Mouse (Mus musculus): ENCODE measurements around the gene Ctbp1. TPM values are rescaled to one million over a fixed set of nuclear protein-coding genes. Genes with fewer than 3 reads are reported as not detected.

Gene Ctbp1
- polyA plus RNA-seq, 1 experiment from 2014 or later, result 238 TPM

GRCm38 (mm10) chr5:33244377-33244920 is 30.3 kb downstream of the Ctbp1 start:
- Histone ChIP-seq H3K9me3 (ENCODE audit: control insufficient read depth, low read length) (no peaks in the 10 kb centered on the region), H3K4me3 (ENCODE audit: control insufficient read depth in 1 of 2, insufficient read depth in 1 of 2, low read depth in 1 of 2, low read length in 2 of 2) (no peak overlapping the region), H3K4me1 (ENCODE audit: control insufficient read depth in 2 of 2, insufficient read depth in 2 of 2, low read length in 2 of 2) (peaks cover 12 to 15% of the 10 kb centered on the region in 2 experiments), H3K36me3 (ENCODE audit: control insufficient read depth, insufficient read depth, low read length) (peaks cover 51% of the 10 kb centered on the region), H3K27me3 (ENCODE audit: control insufficient read depth, insufficient read depth, low read length) (no peaks in the 10 kb centered on the region), H3K4me2 (ENCODE audit: low read length) (no peak overlapping the region), H3K9ac (ENCODE audit: low read length) (no peak overlapping the region), H3K27ac (replicated peaks in 1 of 2; ENCODE audit: control insufficient read depth in 1 of 2, insufficient read depth in 1 of 2, low read depth in 2 of 2, low read length in 2 of 2) (no peak overlapping the region)
- 52% methylated on average over 5 of the region's 5 CpGs for WGBS
- ATAC-seq (ENCODE audit: insufficient number of reproducible peaks, insufficient read depth, low FRiP score, low read depth), result no peak

DNA sequence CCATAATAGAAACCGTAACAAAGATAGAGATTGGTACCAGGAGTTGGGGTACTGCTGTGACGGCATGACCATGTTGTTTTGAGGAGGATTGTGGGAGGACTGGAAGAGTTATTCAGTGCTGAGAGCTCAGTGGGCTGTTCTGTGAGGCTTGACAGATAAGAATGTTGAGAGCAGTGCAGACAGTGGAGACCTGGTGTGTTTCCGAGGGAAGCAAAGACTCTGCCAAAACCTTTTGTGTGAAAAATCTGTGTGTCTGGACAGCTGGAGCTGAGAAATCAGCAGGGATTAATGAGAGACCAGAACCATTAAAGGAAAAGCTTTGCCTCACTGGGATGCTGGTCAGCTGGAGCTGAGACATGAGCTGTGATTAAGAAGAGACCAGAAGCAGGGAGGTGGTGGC is 34.9 kb downstream of the Ctbp1 start:
- no peak for ATAC-seq (ENCODE audit: insufficient number of reproducible peaks, insufficient read depth, low FRiP score, low read depth)
- Histone ChIP-seq H3K4me3 (ENCODE audit: control insufficient read depth in 1 of 2, insufficient read depth in 1 of 2, low read depth in 1 of 2, low read length in 2 of 2) (no peak overlapping the region), H3K9ac (ENCODE audit: low read length) (no peak overlapping the region; the same call in 1 of the 2 replicates), H3K36me3 (ENCODE audit: control insufficient read depth, insufficient read depth, low read length) (peaks cover 10% of the 10 kb centered on the region; the same call in 1 of the 2 replicates), H3K9me3 (ENCODE audit: control insufficient read depth, low read length) (no peaks in the 10 kb centered on the region), H3K27me3 (ENCODE audit: control insufficient read depth, insufficient read depth, low read length) (no peaks in the 10 kb centered on the region), H3K4me2 (ENCODE audit: low read length) (no peak overlapping the region), H3K4me1 (ENCODE audit: control insufficient read depth in 2 of 2, insufficient read depth in 2 of 2, low read length in 2 of 2) (peaks cover 23 to 42% of the 10 kb centered on the region in 2 experiments), H3K27ac (replicated peaks in 1 of 2; ENCODE audit: control insufficient read depth in 1 of 2, insufficient read depth in 1 of 2, low read depth in 2 of 2, low read length in 2 of 2) (peak overlapping the region; percentile 49 to 59)
- WGBS, result 28% methylated on average over 3 of the region's 3 CpGs

DNA sequence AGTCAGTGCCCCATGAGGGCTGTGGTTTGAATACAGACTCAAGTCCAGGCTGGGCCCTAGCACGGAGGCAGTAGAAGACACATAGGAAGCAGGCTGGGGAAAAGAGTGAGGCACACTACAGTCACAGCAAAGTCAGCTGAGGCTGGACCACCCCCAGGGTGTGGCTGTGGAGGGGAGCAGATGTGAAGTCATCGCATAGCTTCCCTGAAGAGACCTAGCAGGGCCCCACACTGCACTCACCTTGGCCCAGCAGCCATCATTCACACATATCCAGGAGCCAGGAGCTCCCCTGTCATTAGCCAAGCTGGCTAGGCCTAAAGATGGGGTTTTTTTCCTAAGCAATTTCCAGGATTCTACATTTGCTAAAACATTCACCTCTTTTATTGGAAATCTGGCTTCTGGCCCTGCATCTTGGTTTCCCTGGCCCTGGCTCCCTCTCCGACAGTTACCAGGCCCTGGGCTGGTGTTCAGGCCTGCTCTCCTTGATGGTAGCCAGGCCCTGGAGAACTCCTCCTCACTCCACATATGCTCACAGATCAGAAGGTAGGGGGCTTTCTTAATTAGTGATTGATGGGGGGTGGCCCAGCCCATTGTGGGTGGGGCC is 35.6 kb downstream of the Ctbp1 start:
- H3K9ac ChIP-seq (ENCODE audit: low read length), result 0 out of 2 replicates have a peak overlapping the region, but pooled peaks have one; percentile 12
- 67% methylated on average over 3 of the region's 3 CpGs for WGBS
- H3K4me3 ChIP-seq (ENCODE audit: control insufficient read depth in 1 of 2, insufficient read depth in 1 of 2, low read depth in 1 of 2, low read length in 2 of 2), result no peak overlapping the region
- peak overlapping the region; percentile 28 to 59; a peak in 2 of 4 replicates for H3K27ac ChIP-seq (replicated peaks in 1 of 2; ENCODE audit: control insufficient read depth in 1 of 2, insufficient read depth in 1 of 2, low read depth in 2 of 2, low read length in 2 of 2)
- no peak for ATAC-seq (ENCODE audit: insufficient number of reproducible peaks, insufficient read depth, low FRiP score, low read depth)
- H3K36me3 ChIP-seq (ENCODE audit: control insufficient read depth, insufficient read depth, low read length), result peaks cover 8% of the 10 kb centered on the region; the same call in 1 of the 2 replicates
- no peaks in the 10 kb centered on the region for H3K9me3 ChIP-seq (ENCODE audit: control insufficient read depth, low read length)
- H3K4me2 ChIP-seq (ENCODE audit: low read length), result no peak overlapping the region
- H3K4me1 ChIP-seq (ENCODE audit: control insufficient read depth in 2 of 2, insufficient read depth in 2 of 2, low read length in 2 of 2), result peaks cover 30 to 48% of the 10 kb centered on the region in 2 experiments
- H3K27me3 ChIP-seq (ENCODE audit: control insufficient read depth, insufficient read depth, low read length), result no peaks in the 10 kb centered on the region

DNA sequence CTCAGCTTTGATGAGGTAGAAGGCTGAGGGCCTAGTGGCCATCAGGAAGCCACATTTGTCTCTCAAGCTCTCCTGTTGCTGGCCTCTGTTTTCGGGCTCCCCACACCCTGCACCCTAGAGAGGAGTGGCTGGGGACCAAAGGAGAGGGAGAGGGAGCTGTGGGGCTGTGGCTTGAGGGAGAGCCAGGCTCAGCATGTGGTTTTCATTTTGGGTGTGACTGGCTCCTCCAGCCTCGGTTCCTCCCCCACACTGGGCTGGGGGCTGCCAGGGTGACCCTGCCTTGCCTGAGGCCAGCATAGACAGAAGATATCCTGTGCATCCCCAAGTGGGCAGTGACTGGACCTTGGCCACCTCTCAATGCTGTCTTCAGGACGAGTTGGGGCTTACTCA is 36.5 kb downstream of the Ctbp1 start:
- no peak overlapping the region for H3K27ac ChIP-seq (replicated peaks in 1 of 2; ENCODE audit: control insufficient read depth in 1 of 2, insufficient read depth in 1 of 2, low read depth in 2 of 2, low read length in 2 of 2)
- no peak overlapping the region for H3K4me3 ChIP-seq (ENCODE audit: control insufficient read depth in 1 of 2, insufficient read depth in 1 of 2, low read depth in 1 of 2, low read length in 2 of 2)
- WGBS, result 72% methylated on average over 3 of the region's 3 CpGs
- no peaks in the 10 kb centered on the region for H3K9me3 ChIP-seq (ENCODE audit: control insufficient read depth, low read length)
- peaks cover 39 to 58% of the 10 kb centered on the region in 2 experiments for H3K4me1 ChIP-seq (ENCODE audit: control insufficient read depth in 2 of 2, insufficient read depth in 2 of 2, low read length in 2 of 2)
- peaks cover 7% of the 10 kb centered on the region; the same call in 1 of the 2 replicates for H3K36me3 ChIP-seq (ENCODE audit: control insufficient read depth, insufficient read depth, low read length)
- H3K9ac ChIP-seq (ENCODE audit: low read length), result no peak overlapping the region
- H3K4me2 ChIP-seq (ENCODE audit: low read length), result no peak overlapping the region
- H3K27me3 ChIP-seq (ENCODE audit: control insufficient read depth, insufficient read depth, low read length), result no peaks in the 10 kb centered on the region
- no peak for ATAC-seq (ENCODE audit: insufficient number of reproducible peaks, insufficient read depth, low FRiP score, low read depth)

DNA sequence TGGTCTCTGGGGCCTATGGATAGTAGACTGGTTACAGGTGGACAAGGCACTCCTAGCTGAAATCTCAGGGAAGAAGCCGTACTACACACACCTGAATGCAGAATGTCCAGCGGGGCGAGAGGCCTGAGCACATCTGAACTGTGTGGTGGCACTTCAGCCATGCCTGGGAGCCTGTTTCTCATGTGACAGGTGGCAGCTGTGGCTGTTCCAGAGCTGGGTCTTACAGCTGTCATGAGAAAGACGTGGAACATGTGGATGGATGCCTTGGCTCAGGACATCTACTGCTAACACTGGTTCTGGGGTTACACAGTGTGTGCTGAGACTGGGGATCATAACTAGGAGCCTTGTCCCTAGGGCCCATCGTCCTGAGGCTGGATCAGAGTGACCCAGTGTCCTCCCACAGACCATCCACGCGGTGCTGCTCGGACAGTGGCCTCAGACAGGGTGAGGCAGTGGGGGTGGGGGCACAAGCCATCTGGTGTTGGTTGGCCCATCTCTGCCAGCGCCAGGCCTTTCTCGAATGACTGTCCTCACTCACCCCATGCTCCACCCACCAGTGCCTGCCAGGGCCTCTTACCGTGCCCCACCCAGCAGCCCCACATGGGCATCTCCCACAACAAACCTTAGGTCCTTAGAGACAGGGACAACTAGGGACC is 37.1 kb downstream of the Ctbp1 start:
- Histone ChIP-seq H3K27ac (replicated peaks in 1 of 2; ENCODE audit: control insufficient read depth in 1 of 2, insufficient read depth in 1 of 2, low read depth in 2 of 2, low read length in 2 of 2) (no peak overlapping the region), H3K9ac (ENCODE audit: low read length) (no peak overlapping the region), H3K4me3 (ENCODE audit: control insufficient read depth in 1 of 2, insufficient read depth in 1 of 2, low read depth in 1 of 2, low read length in 2 of 2) (no peak overlapping the region), H3K27me3 (ENCODE audit: control insufficient read depth, insufficient read depth, low read length) (no peaks in the 10 kb centered on the region), H3K9me3 (ENCODE audit: control insufficient read depth, low read length) (no peaks in the 10 kb centered on the region), H3K36me3 (ENCODE audit: control insufficient read depth, insufficient read depth, low read length) (peaks cover 6% of the 10 kb centered on the region; the same call in 1 of the 2 replicates), H3K4me2 (ENCODE audit: low read length) (no peak overlapping the region), H3K4me1 (ENCODE audit: control insufficient read depth in 2 of 2, insufficient read depth in 2 of 2, low read length in 2 of 2) (peaks cover 43 to 63% of the 10 kb centered on the region in 2 experiments)
- 83% methylated on average over 11 of the region's 11 CpGs for WGBS
- ATAC-seq (ENCODE audit: insufficient number of reproducible peaks, insufficient read depth, low FRiP score, low read depth), result no peak

DNA sequence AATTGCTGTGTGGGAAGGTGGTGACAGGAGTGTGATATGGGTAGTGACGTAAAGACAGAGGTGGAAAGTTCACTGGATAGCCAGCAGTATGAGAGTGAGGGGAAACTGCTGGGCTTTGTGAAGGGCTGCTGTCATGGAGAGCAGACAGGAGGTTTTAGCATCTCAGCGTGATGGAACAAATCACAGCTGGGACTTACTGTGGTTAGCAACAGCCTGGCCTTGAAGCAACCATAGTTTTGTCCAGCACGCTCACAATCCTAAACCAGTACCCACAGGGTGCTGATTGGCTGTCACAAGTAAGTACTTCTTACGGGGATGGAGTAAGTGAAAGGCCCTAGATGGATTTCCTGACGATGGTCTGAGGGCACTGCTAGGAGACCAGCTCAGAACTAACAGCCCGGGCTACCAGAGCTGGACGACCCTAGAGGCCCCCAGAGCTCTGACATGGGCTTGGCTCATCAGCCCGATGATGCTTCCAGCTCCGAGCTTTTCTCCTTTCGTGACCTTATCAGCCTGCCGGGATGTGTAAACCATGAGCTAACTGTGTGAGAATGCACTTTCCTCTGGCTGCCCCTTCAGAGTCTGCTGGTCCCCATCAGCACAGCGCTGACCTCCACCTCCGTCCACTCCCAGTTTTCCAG is 40.3 kb downstream of the Ctbp1 start:
- H3K27me3 ChIP-seq (ENCODE audit: control insufficient read depth, insufficient read depth, low read length), result no peaks in the 10 kb centered on the region
- H3K4me3 ChIP-seq (ENCODE audit: control insufficient read depth in 1 of 2, insufficient read depth in 1 of 2, low read depth in 1 of 2, low read length in 2 of 2), result peak overlapping the region in 1 of 2 experiments; percentile 17; a peak in 1 of 4 replicates
- H3K4me2 ChIP-seq (ENCODE audit: low read length), result peak overlapping the region; percentile 60
- no peaks in the 10 kb centered on the region for H3K36me3 ChIP-seq (ENCODE audit: control insufficient read depth, insufficient read depth, low read length)
- peaks cover 46 to 66% of the 10 kb centered on the region in 2 experiments for H3K4me1 ChIP-seq (ENCODE audit: control insufficient read depth in 2 of 2, insufficient read depth in 2 of 2, low read length in 2 of 2)
- peak overlapping the region; percentile 93 to 98 for H3K27ac ChIP-seq (replicated peaks in 1 of 2; ENCODE audit: control insufficient read depth in 1 of 2, insufficient read depth in 1 of 2, low read depth in 2 of 2, low read length in 2 of 2)
- peak overlapping the region; percentile 57 for H3K9ac ChIP-seq (ENCODE audit: low read length)
- ATAC-seq (ENCODE audit: insufficient number of reproducible peaks, insufficient read depth, low FRiP score, low read depth), result peak; percentile 87
- no peaks in the 10 kb centered on the region for H3K9me3 ChIP-seq (ENCODE audit: control insufficient read depth, low read length)
- under 1% methylated on average over 13 of the region's 13 CpGs for WGBS

DNA sequence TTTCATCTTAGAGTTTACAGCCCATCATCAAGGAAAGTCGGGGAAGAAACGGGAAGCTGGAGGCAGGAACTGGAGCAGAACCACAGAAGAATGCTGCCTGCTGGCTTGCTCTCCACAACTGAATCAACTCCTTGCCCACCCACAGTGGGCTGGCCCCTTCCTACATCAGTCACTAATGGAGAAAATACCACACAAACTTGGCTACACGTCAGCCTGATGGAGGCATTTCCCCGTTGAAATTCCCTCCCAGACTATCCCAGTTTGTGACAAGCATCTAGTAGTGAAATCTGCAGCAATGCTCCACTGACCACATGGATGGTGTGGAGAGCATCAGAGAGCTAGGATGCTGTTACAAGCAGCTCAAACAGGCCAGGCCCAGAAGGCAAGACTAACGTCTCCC is 42.0 kb downstream of the Ctbp1 start:
- Histone ChIP-seq H3K9ac (ENCODE audit: low read length) (no peak overlapping the region), H3K4me3 (ENCODE audit: control insufficient read depth in 1 of 2, insufficient read depth in 1 of 2, low read depth in 1 of 2, low read length in 2 of 2) (no peak overlapping the region), H3K27ac (replicated peaks in 1 of 2; ENCODE audit: control insufficient read depth in 1 of 2, insufficient read depth in 1 of 2, low read depth in 2 of 2, low read length in 2 of 2) (no peak overlapping the region), H3K36me3 (ENCODE audit: control insufficient read depth, insufficient read depth, low read length) (no peaks in the 10 kb centered on the region), H3K4me1 (ENCODE audit: control insufficient read depth in 2 of 2, insufficient read depth in 2 of 2, low read length in 2 of 2) (peaks cover 46 to 65% of the 10 kb centered on the region in 2 experiments), H3K9me3 (ENCODE audit: control insufficient read depth, low read length) (no peaks in the 10 kb centered on the region), H3K27me3 (ENCODE audit: control insufficient read depth, insufficient read depth, low read length) (no peaks in the 10 kb centered on the region), H3K4me2 (ENCODE audit: low read length) (no peak overlapping the region)
- ATAC-seq (ENCODE audit: insufficient number of reproducible peaks, insufficient read depth, low FRiP score, low read depth), result no peak
- whole genome bisulfite sequencing, result 75% methylated on average over 5 of the region's 5 CpGs
